Mouse (Mus musculus) layer of hippocampus, postnatal 36 days (tissue): ENCODE measurements around the gene Gm28778. TPM values are rescaled to one million over a fixed set of nuclear protein-coding genes. Genes with fewer than 3 reads are reported as not detected.

Experiments used
- total RNA-seq, 2 experiments: library from RNA; stranded (reverse); gene quantifications; 2 replicates each; pipeline ENCODE4 v1.2.3; 2021

The Gm28778 gene
- total RNA-seq, 2 experiments from 2014 or later, result 0.95 TPM; not detected in 1

Other genes with a start within 250 kb of the Gm28778 start
- gene Mstn, start 235.5 kb upstream of the Gm28778 start, total RNA-seq, result under 1 TPM; 0.51 to 0.65 TPM
- gene 1700019A02Rik, start 109.5 kb upstream of the Gm28778 start, total RNA-seq, result not detected
- 10 to 100 TPM; 25.8 to 27.0 TPM for gene Pms1, start 93 bp upstream of the Gm28778 start, total RNA-seq
- 1 to 10 TPM; 8.4 to 8.7 TPM for gene Ormdl1, start within 50 bp of the Gm28778 start, total RNA-seq
- gene Osgepl1, start 16.5 kb downstream of the Gm28778 start, total RNA-seq, result 10 to 100 TPM; 17.9 to 18.9 TPM
- not detected for gene Asdurf, start 55.5 kb downstream of the Gm28778 start, total RNA-seq
- gene Gm28551, start 55.6 kb downstream of the Gm28778 start, total RNA-seq, result under 1 TPM; 0.13 to 0.30 TPM
- gene Asnsd1, start 55.6 kb downstream of the Gm28778 start, total RNA-seq, result 10 to 100 TPM; 20.2 to 21.2 TPM